Mouse (Mus musculus) right cerebral cortex, adult 18-20 months (tissue): ENCODE results near the gene Bcl6.

Experiments
- DNase-seq: peaks from one replicate; pipeline ENCODE4 v3.0.0; 2022; ENCODE audit warnings: mixed read lengths

Bcl6 gene

DNA sequence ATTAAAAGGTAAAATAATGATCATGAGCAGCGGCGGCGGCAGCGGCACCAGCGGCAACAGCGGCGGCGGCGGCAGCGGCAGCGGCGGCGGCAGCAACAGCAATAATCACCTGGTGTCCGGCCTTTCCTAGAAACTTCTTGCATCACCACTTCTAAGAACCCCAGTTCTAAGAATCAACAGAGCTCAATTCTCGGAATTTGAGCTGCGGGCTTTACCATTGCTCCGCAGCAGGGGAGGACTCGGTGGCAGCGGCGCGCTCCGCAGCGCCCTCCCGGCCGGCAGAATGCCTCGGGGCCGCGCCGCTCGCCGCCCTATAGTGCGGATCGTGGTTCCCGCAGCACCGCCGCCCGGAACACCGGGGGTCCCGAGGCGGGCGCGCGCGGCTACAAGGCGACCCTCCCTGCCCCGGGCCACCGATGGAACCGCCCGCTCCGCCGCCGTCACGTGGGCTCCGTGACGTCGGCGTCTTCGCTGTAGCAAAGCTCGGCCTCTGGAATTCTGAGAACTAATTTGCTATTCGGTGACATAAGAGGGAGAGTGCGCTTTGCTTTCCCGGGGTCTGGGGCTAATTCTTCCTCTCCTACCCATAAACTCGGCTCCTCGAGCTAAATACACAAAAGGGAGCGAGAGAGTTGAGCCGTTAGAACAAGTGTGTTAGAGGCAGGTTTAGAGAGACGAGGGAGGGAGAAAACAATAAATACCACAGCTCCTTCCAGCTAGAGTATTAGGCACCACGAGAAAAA, at the start of gene Bcl6, which contains the start of gene Gm37419:
Gene Bcl6, minus strand, starts transcription at position 387 of the 743 bp plus-strand sequence.
Gene Gm37419, plus strand, starts transcription at position 17 of the 743 bp plus-strand sequence.
- peak; percentile 81 for DNase-seq

DNA sequence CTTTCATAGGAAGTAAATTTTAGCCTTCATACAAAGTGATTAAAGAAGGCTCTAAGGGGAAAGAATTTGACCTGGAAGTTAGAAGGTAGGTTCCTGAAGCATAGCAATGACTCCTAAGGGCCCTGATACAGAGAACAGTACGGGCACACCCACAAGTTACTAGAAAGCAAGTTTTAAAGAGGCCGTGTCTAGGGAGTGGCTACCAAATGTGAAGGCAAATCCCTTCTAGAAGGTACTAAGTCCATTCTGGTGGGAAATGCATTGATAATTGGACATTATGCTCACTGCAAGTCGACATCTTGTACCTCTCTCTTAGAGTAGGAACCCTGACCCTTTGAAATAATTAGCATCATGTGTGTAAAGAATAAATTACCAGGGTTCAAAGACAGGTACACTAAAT, 47.7 kb upstream of the Bcl6 start:
- DNase-seq, result no peak

DNA sequence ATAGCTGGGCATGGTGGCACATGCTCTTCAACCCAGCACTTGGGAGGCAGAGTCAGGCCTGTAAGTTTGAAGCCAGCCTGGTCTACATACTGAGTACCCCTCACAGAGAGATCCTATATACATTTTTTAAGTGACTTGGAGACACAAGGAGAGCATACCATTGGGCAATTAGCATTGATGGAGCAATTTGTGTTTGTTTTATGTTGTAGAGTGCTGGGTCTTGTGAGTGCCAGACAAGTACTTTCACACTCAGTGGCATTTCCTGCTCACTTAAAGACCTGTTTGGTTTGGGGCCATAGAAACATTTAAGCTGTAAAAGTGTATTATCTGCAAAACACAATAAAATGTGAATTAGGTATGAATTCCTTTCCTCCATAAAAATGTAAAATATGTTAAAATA, 47.1 kb upstream of the Bcl6 start:
- no peak for DNase-seq

DNA sequence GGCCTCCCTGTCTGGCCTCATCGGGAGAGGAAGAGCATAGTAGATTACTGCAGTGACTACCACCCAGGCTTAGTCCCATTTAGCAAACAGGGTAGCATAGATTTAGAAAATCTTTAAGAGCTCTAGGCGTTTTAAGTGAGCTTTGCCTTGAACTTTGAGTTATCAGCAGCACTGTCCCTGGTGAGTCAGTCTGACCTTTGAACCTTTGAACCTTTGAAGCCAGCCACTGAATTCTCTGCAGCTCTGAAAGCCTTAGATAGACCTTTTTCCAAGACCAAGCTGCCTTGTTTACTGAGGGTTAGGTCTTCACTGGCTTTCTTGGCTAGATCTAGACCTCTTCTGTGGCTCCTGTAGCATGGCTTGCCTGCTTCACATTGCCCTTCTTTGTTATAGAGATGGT, 45.8 kb upstream of the Bcl6 start:
- DNase-seq, result no peak

DNA sequence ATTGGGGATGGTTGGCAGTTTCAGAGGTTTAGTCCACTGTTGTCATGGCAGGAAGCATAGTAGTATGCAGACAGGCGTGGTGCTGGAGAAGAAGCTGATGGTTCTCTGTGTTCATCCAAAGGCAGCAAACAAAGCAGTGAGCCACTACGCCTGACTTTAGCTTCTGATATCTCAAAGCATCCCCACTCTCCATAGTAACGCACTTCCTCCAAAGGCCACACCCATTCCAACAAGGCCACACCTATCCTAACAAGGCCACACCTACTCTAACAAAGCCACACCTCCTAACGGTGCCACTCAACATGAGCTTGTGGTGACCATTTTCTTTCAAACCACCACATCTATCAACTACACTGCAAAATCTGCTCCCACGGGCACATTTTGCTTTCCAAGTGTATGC, 44.6 kb upstream of the Bcl6 start:
- DNase-seq, result no peak

DNA sequence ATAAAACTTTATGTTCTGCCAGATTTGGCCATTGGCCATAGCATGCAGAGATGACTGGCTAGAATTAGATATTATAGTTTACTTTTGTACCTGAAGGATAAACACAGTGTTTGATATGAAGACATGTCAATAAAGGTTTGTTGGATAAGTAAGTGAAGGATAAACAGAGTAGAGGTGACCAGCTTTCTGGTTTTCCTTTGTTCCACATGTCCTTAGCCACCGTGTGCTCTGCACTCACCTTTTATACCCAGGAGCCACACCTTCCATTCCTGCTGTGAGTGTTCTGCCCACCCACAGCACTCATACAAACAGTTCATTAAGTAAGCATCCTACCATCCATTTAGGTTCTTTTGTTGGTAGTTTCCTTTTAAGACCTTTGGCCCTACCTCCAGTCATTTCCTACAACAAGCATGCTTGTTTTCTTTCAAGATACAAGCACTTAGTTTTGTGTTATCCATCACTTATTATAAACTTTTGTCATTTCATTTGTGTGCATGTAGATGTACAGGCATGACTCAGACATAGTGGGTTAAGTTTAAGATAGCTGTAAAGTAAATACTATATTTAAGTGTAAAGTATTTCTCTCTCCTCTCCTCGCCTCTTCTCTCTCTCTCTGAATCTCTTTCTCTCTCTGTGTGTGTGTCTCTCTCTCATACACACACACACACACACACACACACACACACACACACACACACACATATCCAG, 41.5 kb upstream of the Bcl6 start:
- no peak for DNase-seq

DNA sequence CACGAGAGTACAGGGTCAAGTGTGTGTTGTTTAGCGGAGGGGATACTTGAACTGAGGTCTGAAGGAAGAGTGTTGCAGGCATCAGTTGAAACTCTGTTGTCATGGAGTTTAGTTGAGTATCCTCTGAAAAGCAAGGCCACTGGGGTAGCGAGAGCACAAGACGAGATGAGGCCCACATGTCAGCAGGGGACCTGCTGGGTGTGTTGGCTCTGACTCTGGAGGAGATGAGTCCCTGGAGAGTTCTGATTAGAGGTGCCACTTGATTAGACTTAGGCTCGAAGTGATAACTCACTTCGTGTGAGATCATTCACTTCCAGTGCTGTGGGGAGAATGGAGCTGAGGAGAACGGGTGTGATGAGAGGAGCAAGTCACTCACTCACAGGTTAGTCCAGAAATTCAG, 36.8 kb upstream of the Bcl6 start:
- DNase-seq, result no peak

DNA sequence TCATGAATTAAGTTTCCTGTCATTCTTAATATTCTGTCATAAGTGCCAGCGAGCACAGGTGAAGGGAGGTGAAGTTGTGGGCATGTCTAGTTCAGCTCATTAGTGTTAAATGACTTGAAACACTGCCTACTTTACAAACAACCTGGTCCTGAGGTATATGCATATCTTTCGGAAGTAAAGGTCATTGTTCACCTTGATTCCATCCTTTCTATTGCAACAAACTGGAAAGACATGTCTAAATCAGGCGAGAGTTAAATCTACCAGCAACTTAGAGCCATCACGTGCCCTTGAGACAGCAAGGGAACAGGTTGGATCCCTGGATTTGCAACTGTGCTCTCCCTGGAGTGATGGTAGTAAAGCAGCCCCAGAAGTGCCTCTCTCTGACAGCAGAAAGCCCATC, 34.0 kb upstream of the Bcl6 start:
- DNase-seq, result no peak

DNA sequence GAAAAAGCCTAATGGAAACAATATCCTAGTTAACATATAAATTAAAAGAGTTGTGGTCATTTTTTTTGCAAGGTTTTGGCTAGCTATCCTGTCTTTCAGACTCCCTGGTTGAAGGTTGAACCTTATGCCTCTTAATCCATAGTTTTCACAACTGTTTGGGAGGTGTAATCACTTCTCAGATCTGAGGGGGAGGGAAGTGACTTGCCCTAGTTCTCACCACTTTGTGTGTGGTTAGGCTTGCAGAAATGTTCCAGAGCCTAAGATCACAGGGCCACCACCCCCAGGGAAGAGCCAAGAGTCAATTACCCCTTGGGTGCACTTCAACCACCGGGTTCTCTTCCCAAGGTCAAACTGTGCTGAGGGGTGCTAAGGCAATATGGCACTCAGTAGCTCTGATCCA, 33.1 kb upstream of the Bcl6 start:
- DNase-seq, result no peak

DNA sequence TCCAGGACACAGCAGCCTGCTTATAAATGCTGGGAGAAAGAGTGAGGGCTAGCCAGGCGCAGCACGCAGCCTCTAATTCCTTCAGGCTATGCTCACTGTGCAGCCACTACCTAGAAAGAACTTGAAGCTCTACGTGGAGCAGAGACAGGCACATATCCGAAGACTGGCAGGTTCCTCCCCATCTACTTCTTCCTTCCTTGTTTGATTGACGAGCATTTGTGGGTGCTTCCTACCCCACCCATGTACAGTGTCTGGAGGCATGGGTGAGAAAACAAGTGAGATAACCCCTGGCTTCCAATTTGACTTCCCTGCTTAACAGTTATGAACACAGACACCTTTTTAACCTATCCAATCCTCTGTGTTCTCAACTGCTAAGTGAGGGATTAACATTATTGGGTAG, 28.1 kb upstream of the Bcl6 start:
- DNase-seq, result no peak

DNA sequence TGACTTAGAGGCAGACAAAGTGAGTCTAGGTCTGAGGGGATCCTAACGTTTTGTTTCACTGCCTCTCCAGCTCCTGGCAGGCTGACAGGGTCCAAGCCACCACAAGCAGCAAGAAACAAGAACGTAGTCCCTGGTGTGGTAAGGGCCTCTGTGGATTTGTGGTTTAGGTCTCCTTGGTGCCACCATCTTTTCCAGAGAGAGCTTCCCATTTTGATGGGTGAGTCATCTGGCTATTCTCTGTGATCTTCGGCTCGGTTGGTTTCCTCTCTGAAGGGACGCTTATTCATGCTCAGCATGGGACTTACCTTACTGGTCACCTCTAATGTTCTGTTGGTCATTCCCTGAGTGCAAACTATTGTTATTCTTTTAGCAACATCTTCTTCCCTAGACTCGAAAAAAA, 27.6 kb upstream of the Bcl6 start:
- no peak for DNase-seq

DNA sequence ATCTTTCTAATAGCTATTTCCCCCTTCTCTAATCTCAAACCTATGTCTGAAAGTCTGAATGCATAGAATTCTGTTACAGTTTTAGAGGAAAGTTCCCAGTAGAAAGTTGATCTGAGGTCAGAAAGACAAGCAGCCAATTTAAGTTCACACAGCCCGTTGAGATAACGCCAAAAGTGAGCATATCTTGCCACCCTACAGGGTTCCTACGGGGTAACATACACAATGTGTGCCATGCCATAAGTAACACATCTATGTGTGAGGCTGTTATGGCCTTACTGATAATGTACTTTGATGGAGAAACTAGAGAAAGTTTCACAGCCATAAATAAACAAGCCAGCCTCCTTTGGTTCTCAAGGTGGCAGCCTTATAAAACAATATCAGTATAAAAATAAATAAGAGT, 25.7 kb upstream of the Bcl6 start:
- no peak for DNase-seq

DNA sequence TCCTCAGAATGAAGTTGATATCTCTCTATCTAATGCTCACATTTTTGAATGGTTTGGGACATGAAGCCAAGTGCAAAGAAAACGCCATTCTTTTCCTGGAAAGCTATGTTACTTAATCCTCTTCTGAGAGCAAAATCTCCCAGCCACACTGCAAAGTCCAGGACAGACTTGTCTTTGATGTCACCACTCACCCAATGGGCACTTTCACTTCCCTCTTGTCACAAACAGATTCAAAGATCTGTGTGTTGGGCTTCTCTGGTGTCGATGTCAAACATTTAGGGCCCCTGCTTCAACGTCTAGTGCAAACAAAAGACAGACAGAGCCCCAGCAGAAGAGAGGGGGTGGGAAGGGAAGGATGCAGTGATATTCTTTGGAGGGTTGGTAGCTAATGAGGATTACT, 23.4 kb upstream of the Bcl6 start:
- no peak for DNase-seq

DNA sequence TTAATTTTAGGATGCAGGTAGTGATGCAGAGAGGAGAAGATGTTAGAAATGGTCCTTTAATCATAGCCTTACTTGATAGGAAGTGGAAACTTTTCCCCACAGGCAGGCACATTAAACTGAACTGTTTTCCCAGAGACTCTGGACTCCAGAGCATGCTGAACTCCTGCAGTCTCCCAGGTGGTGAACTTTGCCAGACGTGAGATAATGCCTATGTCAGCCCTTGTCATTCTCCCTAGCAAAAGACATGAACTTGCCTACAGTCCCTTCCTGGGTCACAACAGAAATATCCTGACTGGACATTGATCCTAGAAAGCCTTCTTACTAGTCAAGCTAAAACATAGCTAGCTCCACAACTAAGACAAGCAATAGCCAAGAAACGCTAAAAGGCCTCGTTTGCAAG, 22.7 kb upstream of the Bcl6 start:
- DNase-seq, result no peak

DNA sequence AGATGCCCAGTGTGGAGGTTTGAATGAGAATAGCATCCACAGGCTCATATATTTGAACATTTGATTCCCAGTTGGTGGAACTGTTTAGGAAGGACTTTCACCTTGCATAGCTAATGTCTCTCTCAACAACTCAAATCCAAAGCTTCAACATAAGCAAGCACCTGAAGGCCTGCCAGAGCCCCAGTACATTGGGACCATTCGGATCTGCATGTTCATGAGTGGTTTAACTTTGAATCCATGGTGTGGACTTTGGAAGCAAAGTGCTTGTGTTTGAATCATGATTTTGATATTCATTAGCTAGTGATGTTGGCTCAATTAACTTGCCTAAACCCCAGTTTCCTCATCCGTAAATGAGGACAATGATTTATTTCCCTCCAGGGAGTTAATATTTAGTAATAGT, 21.2 kb upstream of the Bcl6 start:
- DNase-seq, result no peak

DNA sequence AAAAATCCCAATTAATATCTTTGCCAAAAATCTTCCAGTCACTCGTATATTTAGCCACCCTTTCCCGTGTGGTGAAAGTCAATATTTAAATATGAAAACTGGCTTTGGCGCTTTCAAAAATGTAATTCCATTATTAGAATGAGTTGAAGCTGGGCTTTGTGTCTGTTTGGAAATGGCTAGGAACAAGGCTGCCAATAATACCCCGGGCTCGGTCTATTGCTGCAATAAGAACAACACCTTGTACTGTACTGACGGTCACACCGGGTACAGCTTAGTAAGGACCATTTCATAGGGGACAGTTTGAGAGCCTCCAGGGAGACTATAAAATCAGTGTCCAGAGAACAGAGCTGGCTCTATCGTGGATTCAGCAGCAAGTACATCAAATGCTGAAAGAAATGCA, 17.3 kb upstream of the Bcl6 start:
- DNase-seq, result no peak

DNA sequence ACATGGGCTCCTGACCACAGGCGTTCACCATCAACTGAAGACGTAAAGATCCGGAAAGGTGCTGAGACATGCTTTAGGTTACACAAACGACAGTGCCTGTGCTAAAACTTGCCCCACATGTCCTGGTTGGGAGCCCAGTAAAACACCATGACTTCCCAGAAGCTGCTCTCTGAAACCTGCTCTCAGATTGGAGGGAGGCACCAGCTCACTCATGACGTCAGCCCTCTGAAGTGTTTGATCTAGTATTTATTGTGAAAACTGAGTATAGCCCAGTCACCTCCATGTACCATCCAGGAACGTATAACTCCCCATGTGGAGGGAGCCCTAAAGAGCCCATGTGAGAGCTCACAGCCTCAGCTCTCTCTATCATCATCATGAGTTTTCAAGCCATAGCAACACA, 9.3 kb upstream of the Bcl6 start:
- no peak for DNase-seq

DNA sequence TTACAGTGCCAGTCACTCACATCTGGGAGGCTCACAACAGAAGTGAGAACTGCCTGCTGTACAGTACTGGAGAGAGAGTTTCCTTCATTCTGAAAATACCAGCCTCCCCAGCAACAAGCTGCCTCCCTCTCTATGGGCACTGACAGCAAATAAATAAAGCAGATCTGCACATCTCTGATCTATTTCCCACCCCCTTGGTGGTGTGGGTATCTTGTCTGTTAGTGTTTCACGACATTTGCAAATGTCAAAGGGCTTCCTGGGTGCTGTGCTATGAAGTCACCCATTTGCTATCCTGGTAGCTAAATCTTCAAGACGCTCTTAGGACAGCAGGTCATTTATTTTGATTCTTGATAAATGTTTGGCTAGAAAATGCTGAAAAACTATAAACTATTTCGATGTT, 8.6 kb upstream of the Bcl6 start:
- DNase-seq, result no peak

DNA sequence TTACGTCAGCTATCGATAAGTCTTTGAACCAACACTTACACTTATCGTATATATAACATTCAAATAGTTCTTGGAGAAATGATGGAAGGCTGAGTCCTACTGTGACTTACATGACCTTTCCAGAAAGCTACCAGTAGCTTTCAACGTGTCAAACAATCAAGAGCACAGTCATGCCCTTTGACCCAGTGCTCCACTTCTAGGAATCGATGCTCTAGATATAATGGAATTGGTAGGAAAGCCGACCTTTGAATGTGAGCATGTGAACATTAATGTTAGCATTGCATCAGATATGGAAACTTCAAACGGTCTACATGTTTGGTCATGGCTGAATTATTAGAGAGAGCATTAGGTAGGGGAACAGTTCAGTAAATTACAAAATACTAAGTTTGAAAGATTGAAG, 7.7 kb upstream of the Bcl6 start:
- DNase-seq, result no peak

DNA sequence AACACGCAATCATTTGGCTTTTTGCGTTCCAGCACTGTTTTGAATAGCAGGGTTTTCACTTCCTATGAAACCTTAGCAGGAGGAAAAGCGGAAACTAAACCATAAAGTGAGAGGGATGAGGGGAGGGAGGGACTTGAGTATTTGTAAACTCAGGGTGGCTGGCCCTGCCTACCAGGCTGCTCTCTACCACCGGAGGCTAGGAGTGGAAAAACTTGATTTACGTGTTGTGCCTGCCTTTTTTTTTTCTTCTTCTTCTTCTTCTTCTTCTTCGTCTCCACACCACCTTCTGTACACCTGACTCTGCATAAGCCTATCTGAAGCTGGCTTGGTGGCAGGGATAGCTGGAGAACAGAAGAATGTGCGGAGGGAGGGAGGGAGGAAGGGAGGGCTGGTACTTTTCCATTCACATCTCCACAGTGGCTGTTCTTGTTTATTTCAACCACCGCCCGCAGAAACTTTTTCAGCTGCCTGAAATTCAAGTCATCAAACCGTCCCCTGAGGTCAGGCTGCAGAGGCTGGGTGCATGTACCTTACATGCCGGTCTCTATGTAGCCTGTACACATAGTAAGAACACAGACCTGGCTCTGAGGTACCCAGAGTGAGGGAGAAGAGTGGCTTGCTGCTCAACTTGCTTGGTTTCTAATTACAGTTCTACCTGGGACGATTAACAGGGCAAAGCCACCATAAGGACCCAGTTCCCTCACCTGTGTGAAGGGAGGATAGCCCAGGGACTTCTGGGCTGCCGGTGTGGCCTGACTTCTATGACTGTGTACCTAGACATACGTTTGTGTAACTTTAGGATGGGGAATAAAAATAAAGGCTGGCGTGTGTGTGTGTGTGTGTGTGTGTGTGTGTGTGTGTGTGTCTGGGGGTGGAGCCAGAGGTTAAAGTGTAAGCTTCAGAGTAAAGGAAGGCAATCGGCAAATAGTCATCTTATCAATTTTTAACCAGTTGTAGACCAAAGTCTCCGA, 5.0 kb upstream of the Bcl6 start:
- no peak for DNase-seq

DNA sequence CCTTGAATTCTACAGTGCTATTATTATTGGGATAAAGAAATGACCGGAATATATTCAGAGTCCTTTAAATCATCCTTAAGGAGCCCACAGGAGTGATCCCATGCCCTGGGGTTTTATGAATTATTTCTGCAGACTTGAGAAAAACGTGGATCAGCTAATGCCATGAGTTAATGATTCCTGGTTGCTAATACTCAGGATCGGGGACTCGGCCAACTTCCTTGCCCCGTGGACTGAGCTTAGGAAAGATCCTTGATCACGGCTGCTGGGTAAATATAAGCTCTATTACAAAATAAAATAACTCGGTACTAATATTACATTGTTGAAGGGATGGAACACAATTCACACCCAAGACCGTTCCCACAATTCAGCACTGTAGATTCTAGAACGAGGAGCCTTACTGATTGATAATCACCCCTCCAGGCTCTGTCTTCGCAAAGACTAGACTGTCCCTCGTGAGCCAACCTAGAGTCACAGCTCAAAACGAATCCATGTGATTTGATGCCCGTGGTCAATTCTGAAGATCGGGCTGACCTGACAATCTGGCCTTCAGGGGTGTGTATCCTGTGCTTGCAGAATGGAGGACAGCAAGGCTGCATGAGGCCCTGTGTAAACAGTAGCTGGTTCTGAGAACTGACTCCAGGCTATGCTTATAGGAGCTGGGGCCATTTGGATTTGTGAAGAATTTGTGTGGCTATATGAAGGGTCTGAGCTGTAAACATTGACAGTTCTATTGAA, 3.4 kb upstream of the Bcl6 start:
- no peak for DNase-seq

DNA sequence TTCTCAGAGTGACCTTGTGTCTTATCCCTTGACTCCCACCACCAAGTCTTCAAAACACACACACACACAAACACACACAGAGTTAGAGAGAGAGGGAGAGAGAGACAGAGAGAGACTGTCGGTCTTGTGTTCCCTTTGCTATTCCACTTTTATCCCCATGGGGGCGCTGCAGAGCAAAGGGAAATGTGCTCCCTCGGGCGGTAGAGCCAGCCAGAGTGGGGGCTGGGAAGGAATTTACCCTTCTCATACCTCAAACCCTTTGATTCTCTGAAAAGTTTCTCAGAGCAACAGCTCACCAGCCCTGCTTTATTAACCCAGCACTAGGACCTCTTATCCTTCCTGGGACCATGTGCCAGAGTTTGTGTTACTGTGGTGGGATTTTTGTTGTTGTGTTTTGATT, 2.5 kb upstream of the Bcl6 start:
- DNase-seq, result peak; percentile 87
